Mouse (Mus musculus) liver, embryonic 14.5 days (tissue): Measurements from ENCODE around the gene Mbnl2. TPM values are rescaled to one million over a fixed set of nuclear protein-coding genes. Genes with fewer than 3 reads are reported as not detected.

Experiments
- ATAC-seq: fragments of 200-750 bp; cut with Nextera tagmentation; 2 replicates; pipeline ENCODE4 v1.8.0; 2017; ENCODE audit warnings: moderate number of reproducible peaks, mild to moderate bottlenecking, moderate library complexity; ENCODE audit not compliant: insufficient read depth
- DNase-seq, 3 experiments: peaks; one replicate each; pipeline ENCODE4 v3.0.0-alpha.2; 2012 to 2013; ENCODE audit warnings: low read depth in 3 of 3, low spot score in 3 of 3
- H3K27ac ChIP-seq: fragments of 300-500 bp; sonication (generic); 2 replicates; pipeline ENCODE4 v1.5.1; 2014; ENCODE audit warnings: moderate library complexity, mild to moderate bottlenecking, control low read depth, inconsistent platforms
- H3K27me3 ChIP-seq: fragments of 300-500 bp; sonication (generic); 2 replicates; pipeline ENCODE4 v1.6.1; 2014; ENCODE audit warnings: mild to moderate bottlenecking, low read length, moderate library complexity; ENCODE audit not compliant: control insufficient read depth, insufficient read depth
- H3K36me3 ChIP-seq: fragments of 300-500 bp; sonication (generic); replicated peaks from 2 replicates; pipeline ENCODE4 v1.6.1; 2014; ENCODE audit warnings: low read depth; ENCODE audit not compliant: control insufficient read depth, insufficient read depth
- H3K4me1 ChIP-seq, 2 experiments: fragments of 200-500 bp in 1 of 2; fragments of 300-500 bp in 1 of 2; sonication (generic) in 1 of 2; replicated peaks; 2 replicates each; pipeline ENCODE4 v1.6.1; 2012 to 2014; ENCODE audit warnings: antibody characterized with exemption in 1 of 2, inconsistent platforms in 1 of 2, low read length in 1 of 2; ENCODE audit not compliant: control insufficient read depth in 2 of 2, insufficient read depth in 2 of 2
- H3K4me2 ChIP-seq: fragments of 300-500 bp; sonication (generic); 2 replicates; pipeline ENCODE4 v1.6.1; 2014; ENCODE audit warnings: low read depth, mild to moderate bottlenecking, control low read depth, moderate library complexity
- H3K4me3 ChIP-seq, 2 experiments: fragments of 200-500 bp in 1 of 2; fragments of 300-500 bp in 1 of 2; sonication (generic) in 1 of 2; 2 replicates each; pipeline ENCODE4 v1.5.1; 2012 to 2014; ENCODE audit warnings: low read depth in 2 of 2, low read length in 2 of 2, mild to moderate bottlenecking in 2 of 2, control low read depth in 1 of 2, inconsistent platforms in 1 of 2, moderate library complexity in 1 of 2; ENCODE audit not compliant: insufficient read depth in 1 of 2
- H3K9ac ChIP-seq: fragments of 300-500 bp; sonication (generic); replicated peaks from 2 replicates; pipeline ENCODE4 v1.6.1; 2014; ENCODE audit warnings: mild to moderate bottlenecking, control low read depth, moderate library complexity
- H3K9me3 ChIP-seq: fragments of 300-500 bp; sonication (generic); 2 replicates; pipeline ENCODE4 v1.6.1; 2016; ENCODE audit warnings: low read length, mixed read lengths; ENCODE audit not compliant: control insufficient read depth
- CTCF ChIP-seq: IDR thresholded peaks from 2 replicates; pipeline ENCODE4 v1.5.1; 2016; ENCODE audit warnings: antibody characterized with exemption, low read depth, control low read depth
- EP300 ChIP-seq: IDR thresholded peaks from 2 replicates; pipeline ENCODE4 v1.6.1; 2016; ENCODE audit warnings: antibody characterized with exemption, low read depth
- WGBS: fragments of 180-500 bp; shearing (Covaris S2); extraction: QIAGEN DNeasy Blood & Tissue Kit; methylation state at CpG from one replicate; pipeline ENCODE4 v1.1.7; 2014; ENCODE audit not compliant: insufficient replicate concordance; 5-methylcytosine and 5-hydroxymethylcytosine counted together
- polyA plus RNA-seq, 2 experiments: library from polyadenylated mRNA; depleted of rRNA in 1 of 2; stranded (reverse) in 1 of 2; unstranded in 1 of 2; fragments of >200 nt; fragmentation: Nextera tagmentation in 1 of 2; extraction: Ambion mirVana in 1 of 2; gene quantifications; 2 replicates each; pipeline versions ENCODE4 v1.2.1 to v1.2.3; 2012 to 2014

Mbnl2 gene
- polyA plus RNA-seq, 2 experiments, result 6.5 to 13.5 TPM

DNA sequence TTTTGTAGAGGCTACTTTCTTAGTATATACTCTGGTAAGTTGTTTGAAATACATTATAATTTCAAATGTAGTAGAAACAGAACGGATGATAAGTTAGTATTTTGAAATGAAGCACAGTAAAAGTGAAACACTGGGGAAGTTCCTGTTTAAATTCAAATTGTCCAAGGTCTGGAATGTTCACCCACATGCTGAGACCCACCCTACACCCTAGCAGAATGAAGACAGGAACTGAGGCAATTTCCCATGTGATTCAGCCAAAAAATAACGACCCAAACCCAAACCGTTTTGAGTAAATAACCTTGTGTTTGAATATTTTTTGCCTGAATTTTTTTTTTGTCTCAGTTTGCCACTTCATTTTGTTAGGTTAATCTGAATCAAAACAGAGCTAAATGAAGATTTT lies 119.4 kb downstream of the Mbnl2 start:
- no peaks in the 10 kb centered on the region for H3K27me3 ChIP-seq
- H3K27ac ChIP-seq, result no peak overlapping the region
- TF ChIP-seq CTCF (no peak), EP300 (no peak)
- WGBS, result 47% methylated on average over 3 of the region's 3 CpGs
- DNase-seq (no peak), ATAC-seq (no peak)
- no peak overlapping the region for H3K4me2 ChIP-seq
- 0 out of 2 replicates have a peak, but pooled peaks cover 2% of the 10 kb centered on the region for H3K36me3 ChIP-seq
- H3K4me3 ChIP-seq, result no peak overlapping the region
- no peaks in the 10 kb centered on the region for H3K9me3 ChIP-seq
- H3K4me1 ChIP-seq, result no peaks in the 10 kb centered on the region
- no peak overlapping the region for H3K9ac ChIP-seq

DNA sequence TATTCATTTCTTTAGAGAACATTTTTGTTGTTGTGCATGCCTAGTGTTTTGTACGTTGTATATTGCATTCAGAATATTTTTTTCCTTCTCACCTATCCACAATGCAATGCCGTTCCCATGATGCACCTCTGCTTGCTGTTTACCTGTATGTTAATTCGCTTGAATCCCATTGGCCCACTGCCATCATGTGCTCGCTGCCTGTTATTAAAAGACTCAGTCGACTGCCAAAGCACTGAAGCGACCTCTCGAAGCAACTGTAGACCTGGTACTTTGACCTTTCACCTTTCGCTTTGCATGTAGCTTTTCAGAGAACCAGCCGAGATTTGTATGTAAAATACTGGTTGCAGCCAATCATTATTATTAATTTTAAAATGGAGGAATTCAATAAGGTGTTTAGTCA lies 120.0 kb downstream of the Mbnl2 start:
- Histone ChIP-seq H3K4me2 (no peak overlapping the region), H3K4me3 (no peak overlapping the region), H3K36me3 (no peaks in the 10 kb centered on the region), H3K9ac (no peak overlapping the region), H3K27ac (no peak overlapping the region), H3K4me1 (no peaks in the 10 kb centered on the region), H3K27me3 (no peaks in the 10 kb centered on the region), H3K9me3 (no peaks in the 10 kb centered on the region)
- TF ChIP-seq EP300, result no peak
- TF ChIP-seq CTCF, result no peak
- 80% methylated on average over 9 of the region's 9 CpGs for WGBS
- DNase-seq (no peak), ATAC-seq (no peak)

DNA sequence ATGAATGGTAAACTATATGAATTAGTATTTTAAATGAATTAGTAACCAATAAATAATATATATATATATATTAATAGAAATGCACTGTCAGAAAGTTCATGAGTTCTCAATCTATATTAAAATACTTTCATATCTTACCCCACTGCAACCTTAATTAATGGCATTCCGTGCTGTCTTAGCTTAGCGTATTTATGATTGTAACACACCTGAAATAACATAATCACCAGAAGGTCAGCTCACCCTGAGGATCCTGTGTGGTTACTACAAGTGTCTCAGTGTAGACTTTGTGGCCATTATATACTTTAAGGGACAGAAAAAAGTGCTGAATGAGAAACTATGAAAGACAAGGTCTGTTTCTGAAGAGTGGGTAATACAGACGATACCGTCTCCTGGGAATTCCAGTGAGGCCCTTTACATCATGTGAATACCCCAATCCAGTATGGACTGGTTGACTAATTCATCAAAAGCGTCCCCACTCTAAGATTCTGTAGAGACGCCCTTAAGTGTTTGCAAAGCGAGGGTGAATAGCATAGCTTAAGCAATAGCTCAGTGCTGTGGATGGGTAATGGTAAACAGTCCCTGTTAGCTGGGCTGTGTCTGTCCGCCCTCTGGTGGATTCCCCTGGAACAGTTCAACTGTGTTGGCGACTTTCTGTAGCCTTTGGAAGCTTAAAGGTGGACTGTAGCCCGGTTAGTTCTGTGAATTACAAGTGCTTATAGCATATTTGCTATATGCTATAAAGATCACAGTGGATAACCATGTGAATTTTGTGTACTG lies 122.6 kb downstream of the Mbnl2 start:
- H3K4me1 ChIP-seq, result no peaks in the 10 kb centered on the region
- H3K9me3 ChIP-seq, result no peaks in the 10 kb centered on the region
- WGBS, result 47% methylated on average over 10 of the region's 10 CpGs
- H3K9ac ChIP-seq, result no peak overlapping the region
- DNase-seq, result peak in 2 of 3 experiments; percentile 16 to 31
- no peaks in the 10 kb centered on the region for H3K27me3 ChIP-seq
- H3K4me3 ChIP-seq, result no peak overlapping the region
- H3K4me2 ChIP-seq, result no peak overlapping the region
- no peak overlapping the region for H3K27ac ChIP-seq
- H3K36me3 ChIP-seq, result no peaks in the 10 kb centered on the region
- peak; percentile 60 for ATAC-seq
- no peak for TF ChIP-seq EP300
- peak; percentile 80 for TF ChIP-seq CTCF

DNA sequence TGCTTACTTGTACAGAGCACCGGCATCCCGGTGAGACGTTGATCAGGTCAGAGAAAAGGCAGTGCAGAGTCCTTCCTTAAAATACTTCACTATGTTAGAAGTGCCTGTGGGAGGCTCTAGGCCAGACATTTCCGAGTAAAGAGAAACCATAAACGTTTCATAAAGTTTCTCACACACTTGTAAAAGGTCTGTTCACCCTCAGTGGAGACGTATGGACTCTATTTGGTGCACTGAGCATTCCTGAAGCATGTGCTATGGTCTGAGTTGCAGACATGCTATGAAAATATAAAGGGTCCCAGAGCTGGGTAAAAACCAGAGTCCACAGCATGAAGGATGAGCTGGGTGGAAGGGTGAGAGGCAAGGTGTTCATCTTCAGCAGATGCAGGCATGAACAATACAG lies 124.1 kb downstream of the Mbnl2 start:
- no peak overlapping the region for H3K4me2 ChIP-seq
- no peaks in the 10 kb centered on the region for H3K4me1 ChIP-seq
- WGBS, result 53% methylated on average over 6 of the region's 6 CpGs
- TF ChIP-seq CTCF (no peak), EP300 (no peak)
- no peaks in the 10 kb centered on the region for H3K36me3 ChIP-seq
- H3K27me3 ChIP-seq, result no peaks in the 10 kb centered on the region
- DNase-seq (no peak), ATAC-seq (no peak)
- H3K27ac ChIP-seq, result no peak overlapping the region
- no peak overlapping the region for H3K4me3 ChIP-seq
- H3K9me3 ChIP-seq, result no peaks in the 10 kb centered on the region
- no peak overlapping the region for H3K9ac ChIP-seq

DNA sequence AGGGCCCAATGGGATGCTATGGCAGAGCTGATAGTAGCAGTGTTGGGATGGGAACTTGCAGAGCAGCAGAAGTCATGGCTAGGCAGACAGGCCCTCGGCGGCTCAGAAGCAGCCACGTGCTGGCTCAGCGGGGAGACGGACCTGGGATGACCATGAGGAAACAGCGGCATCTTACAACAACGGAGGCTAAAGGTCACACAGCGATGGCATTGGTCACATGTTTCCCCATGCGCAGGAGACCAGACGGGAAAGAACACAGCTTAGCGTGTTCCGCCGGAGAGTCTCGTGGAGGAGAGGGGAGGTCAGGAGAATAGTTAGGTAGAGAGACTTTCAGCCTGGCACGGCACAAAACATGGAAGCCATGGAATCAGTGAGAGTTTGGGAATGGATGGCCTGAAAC lies 125.7 kb downstream of the Mbnl2 start:
- DNase-seq, result no peak
- WGBS, result 87% methylated on average over 15 of the region's 15 CpGs
- H3K4me3 ChIP-seq, result no peak overlapping the region

More for the DNA sequence above, 125.7 kb downstream of the Mbnl2 start:
- Histone ChIP-seq H3K36me3 (no peaks in the 10 kb centered on the region), H3K9me3 (no peaks in the 10 kb centered on the region), H3K4me1 (peaks cover 0 to 2% of the 10 kb centered on the region in 2 experiments; a peak in 1 of 4 replicates), H3K4me2 (no peak overlapping the region), H3K27me3 (no peaks in the 10 kb centered on the region), H3K27ac (no peak overlapping the region), H3K9ac (no peak overlapping the region)
- TF ChIP-seq EP300, result no peak
- no peak for ATAC-seq
